Mouse (Mus musculus): ENCODE measurements at regions not wholly inside any gene's neighbourhood (a gene's known extent, or its start where the extent isn't known, plus 50 kb on each side); places are given as distances from the start of the nearest gene placed in this dataset.

DNA sequence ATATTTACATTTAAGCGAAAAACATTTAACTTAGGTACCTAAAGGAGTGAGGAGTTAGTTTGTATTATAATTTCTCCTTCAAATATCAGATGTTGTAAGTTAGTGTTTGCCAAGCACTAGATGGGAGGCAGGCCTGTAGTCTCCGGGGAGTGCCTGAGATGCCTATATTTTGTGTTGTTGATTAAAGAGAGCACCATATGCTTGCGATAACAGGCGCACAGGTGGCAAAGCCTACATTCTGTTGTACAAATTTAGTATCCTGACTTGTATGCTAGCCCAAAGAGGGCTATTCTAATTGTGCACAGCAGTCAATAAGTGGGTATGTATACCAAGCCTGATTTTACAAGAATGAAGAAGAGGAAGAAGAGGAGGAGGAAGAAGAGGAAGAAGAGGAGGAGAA, 151.8 kb upstream of the Atxn1 start:
- no peak for DNase-seq

GRCm38 (mm10) chr13:46104971-46105370, 140.2 kb upstream of the Atxn1 start:
- DNase-seq, result no peak

GRCm38 (mm10) chr13:46098621-46099020, 133.8 kb upstream of the Atxn1 start:
- DNase-seq, result no peak

DNA sequence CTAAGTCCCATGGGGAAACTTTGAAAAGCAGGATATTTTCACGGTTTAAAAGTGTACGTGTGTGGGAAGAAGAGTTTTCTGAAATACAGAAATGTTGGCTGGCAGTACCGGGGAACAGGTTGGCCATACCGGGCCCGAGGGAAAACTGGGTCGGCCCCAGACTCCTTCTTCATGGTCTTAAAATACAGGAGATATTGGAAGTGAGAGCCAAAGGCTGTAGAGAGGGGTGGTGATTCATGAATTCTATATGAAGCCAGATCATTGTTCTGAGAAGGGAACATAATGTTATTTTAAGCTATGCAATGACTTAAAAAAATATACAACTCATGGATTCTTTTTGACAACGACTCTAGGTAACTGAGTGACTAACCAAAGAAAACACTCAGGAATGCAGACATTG, 133.3 kb upstream of the Atxn1 start:
- no peak for DNase-seq

DNA sequence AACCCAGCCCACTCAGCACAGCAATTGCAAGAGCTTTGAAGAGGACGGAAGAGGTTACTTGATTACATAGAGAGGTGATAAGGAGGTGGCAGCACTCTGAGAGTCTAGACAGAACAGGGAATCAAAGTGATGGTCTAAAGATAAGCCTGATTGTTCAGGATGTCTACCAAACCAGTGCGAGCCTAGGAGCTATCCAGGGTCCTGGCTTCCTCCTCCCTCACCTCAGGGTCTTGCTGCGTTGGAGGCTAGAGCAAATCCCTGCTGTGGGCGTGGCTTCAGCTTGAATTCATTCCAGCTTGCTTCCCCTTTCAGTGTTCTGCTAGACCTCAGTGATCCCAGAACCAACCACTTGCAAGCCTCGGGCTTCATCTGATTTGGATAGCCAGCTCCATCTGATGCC, 132.2 kb upstream of the Atxn1 start:
- DNase-seq, result no peak

DNA sequence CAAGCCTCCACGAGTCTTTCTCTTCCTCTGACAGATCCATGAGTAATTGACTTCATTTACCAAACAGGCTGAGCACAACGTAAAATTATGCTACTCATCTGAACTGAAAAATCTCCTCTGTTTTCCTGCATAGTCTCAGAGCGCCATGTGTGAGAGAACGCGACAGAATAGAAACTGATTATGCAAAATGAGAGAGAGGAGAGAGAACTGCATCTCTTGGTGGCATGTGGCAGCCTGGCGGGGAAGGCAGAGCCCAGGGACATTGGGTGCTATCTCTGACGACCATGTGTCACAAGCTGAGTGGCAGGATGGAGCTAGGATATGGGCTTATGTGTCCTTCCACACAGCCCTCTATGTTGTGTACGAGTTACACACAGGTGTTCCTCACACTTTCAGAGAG, 131.6 kb upstream of the Atxn1 start:
- DNase-seq, result no peak

- DNase-seq, result no peak
Measured at GRCm38 (mm10) chr13:46092787-46093186, 128.0 kb upstream of the Atxn1 start.

DNA sequence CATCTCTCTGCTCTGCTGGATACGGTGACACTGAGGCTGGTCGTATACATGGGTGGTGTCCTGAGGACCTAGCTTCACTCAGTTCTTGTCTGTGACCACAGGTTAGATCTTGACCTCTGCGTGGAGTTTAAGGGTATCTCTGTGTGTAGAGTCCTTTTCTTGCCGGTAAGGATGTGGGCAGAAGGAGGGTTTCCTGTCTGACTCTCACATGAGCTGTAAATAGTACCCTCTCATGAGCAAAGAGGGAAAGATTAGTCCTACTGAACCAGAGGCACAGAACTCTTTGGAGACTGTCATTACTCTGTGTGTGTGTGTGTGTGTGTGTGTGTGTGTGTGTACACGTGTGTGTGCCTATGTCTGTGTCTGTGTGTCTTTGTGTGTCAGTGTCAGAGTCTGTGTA, 126.3 kb upstream of the Atxn1 start:
- no peak for DNase-seq

- no peak for DNase-seq
Measured at GRCm38 (mm10) chr13:46088237-46088636, 123.4 kb upstream of the Atxn1 start.

DNA sequence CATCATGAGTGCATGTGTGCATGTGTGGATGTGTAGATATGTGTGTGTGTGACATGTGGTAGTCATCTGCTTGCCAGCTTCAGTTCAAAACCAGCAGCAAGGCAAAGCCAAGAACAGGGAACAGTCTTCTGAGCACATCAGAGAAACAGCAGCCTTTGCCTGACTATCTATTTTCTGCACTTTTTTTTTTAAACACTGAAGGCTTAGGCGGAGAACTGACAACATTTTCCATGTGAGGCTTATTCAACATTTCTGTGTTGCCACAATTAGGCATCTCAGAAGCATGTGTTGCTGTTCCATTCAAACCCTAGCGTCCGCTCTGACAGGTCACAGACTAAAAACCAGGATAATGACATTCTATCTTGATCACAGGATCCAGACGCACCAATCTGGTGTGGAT, 122.9 kb upstream of the Atxn1 start:
- no peak for DNase-seq

- no peak for DNase-seq
Measured at GRCm38 (mm10) chr13:46076879-46077278, 112.1 kb upstream of the Atxn1 start.

GRCm38 (mm10) chr13:46071670-46072069, 106.9 kb upstream of the Atxn1 start:
- DNase-seq, result no peak

GRCm38 (mm10) chr13:46069571-46069970, 104.8 kb upstream of the Atxn1 start:
- DNase-seq, result no peak

- no peak for DNase-seq
Measured at GRCm38 (mm10) chr13:46062758-46063157, 98.0 kb upstream of the Atxn1 start.

DNA sequence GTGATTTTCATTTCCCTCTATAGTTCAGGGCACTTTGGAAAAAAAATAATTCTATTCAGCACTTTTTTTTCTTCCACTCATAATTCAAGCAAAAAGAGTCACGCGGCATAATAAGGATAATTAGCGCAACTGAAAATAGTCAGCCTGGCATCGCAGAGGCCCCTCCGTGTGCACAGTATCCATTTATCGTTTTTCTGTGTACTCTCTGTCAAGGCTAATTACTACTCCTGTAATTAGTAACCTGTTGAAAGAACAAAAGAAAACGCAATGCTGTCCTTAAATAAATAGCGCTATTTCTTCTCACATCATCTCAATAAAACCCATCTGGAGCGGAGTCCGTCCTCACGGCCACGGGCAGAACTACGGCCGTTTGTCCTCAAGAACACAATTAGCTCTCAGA, 95.1 kb upstream of the Atxn1 start:
- no peak for DNase-seq

GRCm38 (mm10) chr13:46058862-46059261, 94.1 kb upstream of the Atxn1 start:
- no peak for DNase-seq

GRCm38 (mm10) chr13:46058341-46058740, 93.5 kb upstream of the Atxn1 start:
- no peak for DNase-seq

DNA sequence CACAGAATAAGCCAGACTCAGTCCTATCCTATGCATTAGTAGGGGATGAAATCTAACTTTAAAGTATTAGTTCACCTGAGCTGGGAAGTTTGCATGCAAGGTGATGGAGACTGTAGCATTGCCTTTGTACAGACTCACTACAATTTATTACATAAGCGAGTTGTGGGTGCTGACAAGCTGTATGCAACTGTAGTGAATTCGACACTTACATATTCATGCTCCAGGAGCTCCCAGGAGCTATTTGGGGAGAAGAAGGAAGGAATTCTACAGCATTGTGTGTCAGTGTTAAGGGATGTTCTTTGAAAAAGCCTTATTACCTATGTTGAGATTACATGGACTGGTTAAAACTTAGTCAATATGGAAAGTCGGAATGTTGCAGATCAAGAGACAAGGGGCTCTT, 90.6 kb upstream of the Atxn1 start:
- DNase-seq, result no peak

GRCm38 (mm10) chr13:46043568-46043967, 78.8 kb upstream of the Atxn1 start:
- DNase-seq, result no peak

DNA sequence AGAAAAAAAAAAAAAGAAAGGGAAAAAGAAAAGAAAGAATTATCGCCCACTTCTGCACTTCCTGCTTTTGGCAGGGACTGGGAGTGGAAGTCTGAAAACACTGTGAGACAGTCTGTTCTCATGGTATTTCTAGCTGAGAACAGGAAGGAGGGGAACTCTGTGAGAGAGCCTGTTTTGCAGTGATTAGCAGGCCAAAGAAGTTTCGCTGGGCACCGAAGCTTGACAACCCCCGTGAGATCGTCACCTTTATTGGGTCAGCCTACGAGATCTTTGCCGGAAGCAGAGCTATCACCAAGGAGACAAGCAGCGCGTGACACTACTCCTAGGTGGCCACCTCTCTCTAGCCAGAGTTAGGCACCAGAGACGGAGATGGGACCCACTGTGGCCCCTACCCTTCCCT, 78.2 kb upstream of the Atxn1 start:
- no peak for DNase-seq

DNA sequence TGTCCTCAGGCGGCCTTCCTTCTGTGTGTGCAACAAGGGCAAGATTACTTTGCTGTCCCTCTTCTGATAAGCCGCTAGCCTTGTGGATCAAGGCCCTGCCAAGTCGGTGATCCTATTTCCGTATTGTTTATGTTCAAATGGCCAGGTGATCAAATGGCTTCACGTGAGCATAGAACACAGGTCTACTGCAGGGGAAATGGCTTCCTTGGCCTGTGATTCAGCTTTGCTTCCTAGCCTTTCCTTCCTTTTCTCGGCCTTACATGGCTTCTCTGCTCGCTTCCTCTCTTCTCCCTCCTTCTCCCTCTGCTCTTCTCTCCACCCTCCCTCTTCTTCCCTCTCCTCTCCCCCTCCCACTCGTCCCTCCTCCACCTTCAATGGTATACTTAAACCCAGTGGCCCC, 77.4 kb upstream of the Atxn1 start:
- no peak for DNase-seq

DNA sequence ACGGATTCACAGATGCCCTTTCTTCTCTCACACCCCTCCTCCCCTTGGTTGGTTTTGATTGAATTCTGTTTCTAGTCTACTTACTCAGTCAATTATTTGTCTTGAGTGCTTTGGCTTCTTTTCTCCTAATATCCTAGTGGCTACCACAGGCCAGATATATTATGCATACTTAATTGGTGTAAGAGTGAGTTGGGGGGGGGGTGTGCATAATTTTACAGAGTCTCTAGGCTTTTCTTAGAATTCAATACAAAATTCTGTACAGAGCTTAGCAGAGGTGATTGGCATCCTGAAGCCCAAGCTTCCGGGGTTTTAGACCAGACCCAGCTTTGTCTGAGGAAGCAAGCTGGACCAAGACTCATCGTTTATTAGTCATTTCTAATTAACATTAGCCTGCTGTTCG, 76.7 kb upstream of the Atxn1 start:
- DNase-seq, result no peak

- DNase-seq, result no peak
Measured at GRCm38 (mm10) chr13:46040062-46040461, 75.3 kb upstream of the Atxn1 start.

GRCm38 (mm10) chr13:46038441-46039331, 73.9 kb upstream of the Atxn1 start:
- DNase-seq, result no peak

- peak; percentile 26 for DNase-seq
Measured at GRCm38 (mm10) chr13:46032281-46032680, 67.5 kb upstream of the Atxn1 start.
